In the genomic region with DNA sequence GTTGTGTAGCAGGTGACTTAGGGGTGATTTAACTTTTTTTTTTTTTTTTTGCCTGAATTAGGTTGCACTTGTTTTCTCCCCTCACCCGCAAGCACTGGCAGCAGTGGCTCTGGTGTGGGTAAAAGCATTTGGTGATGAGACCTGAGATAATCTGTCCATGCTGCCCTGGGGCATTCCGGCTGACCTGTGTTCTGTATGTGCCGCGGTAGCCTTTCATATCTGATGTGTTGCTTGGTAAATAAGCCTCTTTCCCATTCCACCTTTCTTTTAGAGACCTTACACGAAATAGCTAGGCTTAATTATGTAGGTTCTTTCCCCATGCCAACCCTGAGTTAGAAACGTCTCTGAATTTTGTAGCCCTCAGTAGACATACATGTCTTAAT, we compare ENCODE assay signal across 8 mouse cellular contexts. TPM values are rescaled to one million over a fixed set of nuclear protein-coding genes. Genes with fewer than 3 reads are reported as not detected.
DNase-seq lines count a peak whose midpoint lies in the region; ATAC-seq and TF ChIP-seq lines count a peak whose summit lies in the region.

No protein-coding gene starts in this region.

- peak overlapping the region; percentile 97 for H3K4me3 ChIP-seq in gastrocnemius, adult 2 months
- peak overlapping the region; percentile 96 for H3K4me3 ChIP-seq in forebrain, embryonic 10.5 days
- H3K4me3 ChIP-seq in liver, embryonic 13.5 days (replicated peaks) = peak overlapping the region; percentile 87

- TF ChIP-seq CTCF in gastrocnemius, adult 2 months (IDR thresholded peaks at IDR 0.05) = no peak

- ATAC-seq in liver, embryonic 13.5 days (ENCODE audit: low read depth) = no peak

- WGBS in forebrain, embryonic 10.5 days = 34% methylated on average over 6 of the region's 6 CpGs
- 24% methylated on average over 6 of the region's 6 CpGs for WGBS in liver, embryonic 13.5 days (ENCODE audit: insufficient replicate concordance)

- peaks cover 22% of the 10 kb centered on the region for H3K4me1 ChIP-seq in forebrain, embryonic 10.5 days
- peaks cover 27% of the 10 kb centered on the region for H3K4me1 ChIP-seq in liver, embryonic 13.5 days (replicated peaks)

- no peaks in the 10 kb centered on the region for H3K9me3 ChIP-seq in forebrain, embryonic 10.5 days
- H3K9me3 ChIP-seq in liver, embryonic 13.5 days (replicated peaks) = no peaks in the 10 kb centered on the region

- peak overlapping the region; percentile 97 for H3K4me2 ChIP-seq in liver, embryonic 13.5 days

- peaks cover 11% of the 10 kb centered on the region for H3K36me3 ChIP-seq in forebrain, embryonic 10.5 days (replicated peaks)
- no peaks in the 10 kb centered on the region for H3K36me3 ChIP-seq in liver, embryonic 13.5 days

- DNase-seq in gastrocnemius, adult 2 months = no peak
- no peak for DNase-seq in gastrocnemius, postnatal 36 days
- DNase-seq in 416B (ENCODE audit: low read depth) = peak; percentile 24
- no peak for DNase-seq in forebrain, embryonic 10.5 days (ENCODE audit: extremely low spot score, low spot score)
- no peak for DNase-seq in liver, embryonic 13.5 days
- no peak for DNase-seq in cerebellum, postnatal 4 days (ENCODE audit: low spot score in 2 of 2)
- DNase-seq in spleen, postnatal 36 days (ENCODE audit: low spot score in 2 of 2) = no peak
- no peak for DNase-seq in adrenal gland, postnatal 25 days

- H3K9ac ChIP-seq in liver, embryonic 13.5 days = peak overlapping the region; percentile 89

- H3K27me3 ChIP-seq in forebrain, embryonic 10.5 days (ENCODE audit: poor library complexity, severe bottlenecking) = peaks cover 7% of the 10 kb centered on the region; the same call in 1 of the 2 replicates
- H3K27me3 ChIP-seq in liver, embryonic 13.5 days = peaks cover 14% of the 10 kb centered on the region; the same call in 1 of the 2 replicates

- H3K27ac ChIP-seq in gastrocnemius, adult 2 months = peak overlapping the region; percentile 98
- H3K27ac ChIP-seq in forebrain, embryonic 10.5 days = peak overlapping the region; percentile 98
- H3K27ac ChIP-seq in liver, embryonic 13.5 days = no peak overlapping the region; the same call in 1 of the 2 replicates

- intact Hi-C loops in gastrocnemius, adult 2 months (cut with DNase I) = no loop called here
- intact Hi-C loops in gastrocnemius, postnatal 36 days (cut with DNase I) = no loop called here

RNA-seq across cellular contexts. Expression of a gene that starts 2.1 kb away (rescaled TPM):
- 100 to 1,000 TPM; 198 to 209 TPM for total RNA-seq in gastrocnemius, adult 2 months (2021)
- 100 to 1,000 TPM; 138 to 173 TPM for total RNA-seq in gastrocnemius, postnatal 36 days (2021)
- polyA plus RNA-seq in forebrain, embryonic 10.5 days (2016; fragmentation: Nextera tagmentation; extraction: Ambion mirVana) = 66.5 and 68.7 TPM in 2 replicates
- polyA plus RNA-seq in liver, embryonic 13.5 days (2015; fragmentation: Nextera tagmentation; extraction: Ambion mirVana) = 14.0 and 20.2 TPM in 2 replicates
- 58.6 and 76.6 TPM in 2 replicates for total RNA-seq in adrenal gland, postnatal 25 days (2021)
